Mouse (Mus musculus): ENCODE measurements around the gene Ssh3. TPM values are rescaled to one million over a fixed set of nuclear protein-coding genes. Genes with fewer than 3 reads are reported as not detected.

Ssh3 gene
- polyA plus RNA-seq, 1 experiment from 2014 or later, result 5.6 TPM

Small RNAs within 50 kb of the gene (microRNA-seq; reads per million reads assigned to microRNA genes)
- gene Gm26115 (not detected), gene Mir6985 (not detected)

Other genes starting within 250 kb of the Ssh3 start
- 321 and 346 TPM in 2 replicates for gene Gstp1, start 231.2 kb downstream of the Ssh3 start, polyA plus RNA-seq (2016; fragmentation: Nextera tagmentation; extraction: Ambion mirVana)
- gene Gstp2, start 223.2 kb downstream of the Ssh3 start, polyA plus RNA-seq (2016; fragmentation: Nextera tagmentation; extraction: Ambion mirVana), result 1.6 and 5.5 TPM in 2 replicates
- gene Gstp3, start 209.6 kb downstream of the Ssh3 start, polyA plus RNA-seq (2016; fragmentation: Nextera tagmentation; extraction: Ambion mirVana), result not detected in 2 replicates
- not detected in 2 replicates for gene Cabp2, start 187.6 kb downstream of the Ssh3 start, polyA plus RNA-seq (2016; fragmentation: Nextera tagmentation; extraction: Ambion mirVana)
- gene Cdk2ap2, start 172.0 kb downstream of the Ssh3 start, polyA plus RNA-seq (2016; fragmentation: Nextera tagmentation; extraction: Ambion mirVana), result 70.4 and 73.9 TPM in 2 replicates
- 21.5 and 22.9 TPM in 2 replicates for gene Pitpnm1, start 169.2 kb downstream of the Ssh3 start, polyA plus RNA-seq (2016; fragmentation: Nextera tagmentation; extraction: Ambion mirVana)
- gene Aip, start 143.3 kb downstream of the Ssh3 start, polyA plus RNA-seq (2016; fragmentation: Nextera tagmentation; extraction: Ambion mirVana), result 56.4 and 60.7 TPM in 2 replicates
- not detected in 2 replicates for gene Gpr152, start 129.4 kb downstream of the Ssh3 start, polyA plus RNA-seq (2016; fragmentation: Nextera tagmentation; extraction: Ambion mirVana)
- 0.09 TPM in 2 replicates for gene Cabp4, start 125.1 kb downstream of the Ssh3 start, polyA plus RNA-seq (2016; fragmentation: Nextera tagmentation; extraction: Ambion mirVana)
- gene Coro1b, start 120.6 kb downstream of the Ssh3 start, polyA plus RNA-seq (2016; fragmentation: Nextera tagmentation; extraction: Ambion mirVana), result 125 and 135 TPM in 2 replicates
- 0.51 and 0.74 TPM in 2 replicates for gene Ptprcap, start 115.6 kb downstream of the Ssh3 start, polyA plus RNA-seq (2016; fragmentation: Nextera tagmentation; extraction: Ambion mirVana)
- 59.5 and 62.5 TPM in 2 replicates for gene Rps6kb2, start 105.8 kb downstream of the Ssh3 start, polyA plus RNA-seq (2016; fragmentation: Nextera tagmentation; extraction: Ambion mirVana)
- 3.2 TPM in 2 replicates for gene Carns1, start 93.7 kb downstream of the Ssh3 start, polyA plus RNA-seq (2016; fragmentation: Nextera tagmentation; extraction: Ambion mirVana)
- gene Tbc1d10c, start 77.9 kb downstream of the Ssh3 start, polyA plus RNA-seq (2016; fragmentation: Nextera tagmentation; extraction: Ambion mirVana), result 0.31 and 0.86 TPM in 2 replicates
- 689 and 709 TPM in 2 replicates for gene Ppp1ca, start 77.1 kb downstream of the Ssh3 start, polyA plus RNA-seq (2016; fragmentation: Nextera tagmentation; extraction: Ambion mirVana)
- 38.8 and 42.2 TPM in 2 replicates for gene Rad9a, start 67.5 kb downstream of the Ssh3 start, polyA plus RNA-seq (2016; fragmentation: Nextera tagmentation; extraction: Ambion mirVana)
- 0.85 and 1.2 TPM in 2 replicates for gene Clcf1, start 54.9 kb downstream of the Ssh3 start, polyA plus RNA-seq (2016; fragmentation: Nextera tagmentation; extraction: Ambion mirVana)
- gene AC109138.7, start 54.8 kb downstream of the Ssh3 start, polyA plus RNA-seq (2016; fragmentation: Nextera tagmentation; extraction: Ambion mirVana), result not detected in 2 replicates
- gene Pold4, start 37.3 kb downstream of the Ssh3 start, polyA plus RNA-seq (2016; fragmentation: Nextera tagmentation; extraction: Ambion mirVana), result 11.7 and 13.1 TPM in 2 replicates
- gene Ankrd13d, start 14.0 kb upstream of the Ssh3 start, polyA plus RNA-seq (2016; fragmentation: Nextera tagmentation; extraction: Ambion mirVana), result 12.6 and 14.2 TPM in 2 replicates
- 18.7 and 19.0 TPM in 2 replicates for gene Grk2, start 37.0 kb upstream of the Ssh3 start, polyA plus RNA-seq (2016; fragmentation: Nextera tagmentation; extraction: Ambion mirVana)
- gene Kdm2a, start 129.1 kb upstream of the Ssh3 start, polyA plus RNA-seq (2016; fragmentation: Nextera tagmentation; extraction: Ambion mirVana), result 57.2 and 61.0 TPM in 2 replicates
- 8.6 and 14.9 TPM in 2 replicates for gene Rhod, start 170.3 kb upstream of the Ssh3 start, polyA plus RNA-seq (2016; fragmentation: Nextera tagmentation; extraction: Ambion mirVana)
- 1.3 and 2.7 TPM in 2 replicates for gene Syt12, start 208.3 kb upstream of the Ssh3 start, polyA plus RNA-seq (2016; fragmentation: Nextera tagmentation; extraction: Ambion mirVana)
- gene 2010003K11Rik, start 229.4 kb upstream of the Ssh3 start, polyA plus RNA-seq (2016; fragmentation: Nextera tagmentation; extraction: Ambion mirVana), result not detected in 2 replicates
- gene Pcx, start 241.3 kb upstream of the Ssh3 start, polyA plus RNA-seq (2016; fragmentation: Nextera tagmentation; extraction: Ambion mirVana), result 19.2 and 20.0 TPM in 2 replicates

Measured in forebrain, embryonic 12.5 days (tissue).